Mouse (Mus musculus): ENCODE results near the gene Tnfrsf11a.
"Not testable (repeated sequence)": the region's sequence is repeated elsewhere in the genome, so short reads cannot be mapped to it uniquely, and the experiment has no call there.

The Tnfrsf11a gene

DNA sequence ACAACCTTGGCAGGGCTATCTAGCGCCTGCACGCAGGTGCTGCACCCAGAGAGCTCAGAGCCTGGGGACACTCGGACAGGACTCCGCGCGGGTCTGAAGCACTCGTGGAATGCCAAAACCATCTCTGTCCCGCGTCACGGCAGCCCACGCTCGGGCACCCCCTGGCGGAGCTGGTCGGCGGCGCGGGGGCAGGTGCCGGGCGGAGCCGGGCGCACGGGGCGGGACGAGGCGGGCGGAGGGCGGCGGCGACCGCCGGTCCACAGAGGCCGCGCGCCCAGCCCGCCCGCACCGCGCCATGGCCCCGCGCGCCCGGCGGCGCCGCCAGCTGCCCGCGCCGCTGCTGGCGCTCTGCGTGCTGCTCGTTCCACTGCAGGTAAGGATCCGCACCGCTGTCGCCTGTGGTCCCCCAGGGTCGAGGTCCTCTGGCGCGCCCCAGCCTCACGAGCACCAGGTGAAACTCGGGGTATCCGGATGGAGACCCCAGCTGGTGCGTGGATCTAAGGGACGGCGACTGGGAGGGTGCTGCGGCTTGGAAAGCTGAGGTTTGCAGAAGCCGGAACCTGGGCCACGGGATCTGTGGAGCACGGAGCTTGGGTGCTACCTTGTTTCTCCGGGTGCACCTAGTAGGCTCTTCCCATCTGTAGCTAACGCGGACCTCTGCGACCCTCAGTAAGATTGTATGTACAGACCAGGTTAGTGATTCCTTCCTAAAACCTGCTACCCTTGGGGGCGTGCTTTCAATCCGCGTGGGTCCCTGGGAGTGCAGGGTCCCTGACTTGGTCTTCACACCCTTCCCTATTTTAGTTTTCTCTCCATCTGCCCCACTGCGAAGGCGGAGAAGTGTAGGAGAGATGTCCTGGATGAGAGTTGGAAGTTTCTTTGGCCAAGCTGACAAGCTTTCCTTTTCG, at the start of gene Tnfrsf11a:
TSS of gene Tnfrsf11a (plus strand) at position 262 of the 908 bp plus-strand sequence.
- DNase-seq, result peak; percentile 79

- DNase-seq, result no peak
Measured at GRCm38 (mm10) chr1:105735318-105735717, 45.2 kb upstream of the Tnfrsf11a start.

DNA sequence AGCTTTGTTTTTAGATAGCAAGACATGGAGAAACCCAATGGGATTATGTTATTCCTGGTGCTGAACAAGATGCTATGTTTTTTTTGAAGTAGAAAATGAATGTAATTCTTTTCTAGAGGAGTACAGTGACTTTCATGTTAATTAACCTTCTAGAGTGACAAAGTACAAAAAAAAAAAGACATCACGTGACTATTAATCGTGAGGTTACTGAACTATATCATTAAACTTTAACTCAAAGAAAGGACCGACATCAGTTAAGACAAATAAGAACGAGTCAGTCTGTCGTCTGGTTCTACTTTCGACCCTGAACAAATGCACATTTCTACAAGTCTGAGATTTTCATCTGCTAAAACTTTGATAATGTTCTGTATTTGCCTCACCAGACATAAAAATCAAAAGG, 42.2 kb upstream of the Tnfrsf11a start:
- no peak for DNase-seq

DNA sequence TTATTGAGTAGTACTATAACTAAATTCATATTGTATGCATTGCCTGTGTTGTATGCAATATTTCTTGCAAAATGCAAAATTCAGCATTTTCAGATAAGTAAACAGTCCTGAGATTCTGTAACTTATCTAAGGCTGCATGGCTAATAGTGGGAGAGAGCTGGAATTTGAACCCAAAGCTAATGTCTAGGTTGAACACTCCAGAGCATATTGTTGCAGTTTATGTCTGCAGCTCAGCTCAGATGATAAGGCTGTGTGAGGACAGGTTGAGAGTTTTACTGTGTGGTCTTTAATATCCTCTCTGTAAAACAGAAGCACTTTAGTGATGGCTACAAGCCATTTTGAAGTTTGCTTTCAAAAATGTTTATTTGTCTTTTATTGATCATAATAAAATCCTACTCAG, 41.0 kb upstream of the Tnfrsf11a start:
- DNase-seq, result no peak

DNA sequence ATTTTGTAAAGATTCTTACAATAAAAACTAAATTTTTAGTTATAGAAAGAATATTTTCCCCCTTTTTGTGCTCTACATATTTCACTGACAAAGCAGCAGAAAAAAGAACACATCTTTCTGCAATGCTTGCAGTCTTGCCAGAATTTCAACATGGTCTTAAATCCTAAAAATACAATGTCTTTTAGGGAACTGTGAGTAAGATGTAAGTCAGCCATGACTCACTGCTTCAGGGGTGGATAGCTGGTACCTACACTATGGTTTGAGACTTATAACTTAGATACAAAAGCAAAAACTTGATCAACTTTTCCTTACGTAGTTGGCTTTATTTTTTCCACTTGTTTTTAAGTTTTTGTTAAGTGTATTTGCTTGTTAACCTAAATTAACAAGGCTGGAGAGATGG, 38.0 kb upstream of the Tnfrsf11a start:
- DNase-seq, result no peak

- DNase-seq, result no peak
Measured at GRCm38 (mm10) chr1:105746444-105746843, 34.1 kb upstream of the Tnfrsf11a start.

GRCm38 (mm10) chr1:105746858-105747596, 33.5 kb upstream of the Tnfrsf11a start:
- DNase-seq, result no peak

- DNase-seq, result no peak
Measured at GRCm38 (mm10) chr1:105748091-105748799, 32.3 kb upstream of the Tnfrsf11a start.

GRCm38 (mm10) chr1:105752196-105752595, 28.3 kb upstream of the Tnfrsf11a start:
- DNase-seq, result no peak

- no peak for DNase-seq
Measured at GRCm38 (mm10) chr1:105752944-105753343, 27.6 kb upstream of the Tnfrsf11a start.

DNA sequence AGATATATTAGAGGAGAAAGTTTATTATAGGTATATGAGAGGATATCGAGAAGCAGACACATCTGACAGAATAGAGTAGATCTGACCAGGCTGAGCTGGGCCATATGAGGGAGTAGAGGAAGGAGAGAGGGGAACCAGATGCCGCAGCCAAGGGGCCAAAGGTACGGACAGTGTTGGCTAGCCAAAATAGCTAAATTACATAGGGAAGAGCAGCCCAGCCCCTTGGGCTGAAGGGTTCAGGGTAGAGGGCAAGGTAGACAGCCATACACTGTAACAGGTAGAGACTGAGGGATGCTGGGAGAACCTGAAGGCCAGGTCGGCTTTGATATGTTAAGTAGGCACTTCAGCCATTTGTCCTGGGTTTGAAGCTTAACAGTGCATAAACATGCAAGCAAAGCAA, 21.7 kb upstream of the Tnfrsf11a start:
- no peak for DNase-seq

DNA sequence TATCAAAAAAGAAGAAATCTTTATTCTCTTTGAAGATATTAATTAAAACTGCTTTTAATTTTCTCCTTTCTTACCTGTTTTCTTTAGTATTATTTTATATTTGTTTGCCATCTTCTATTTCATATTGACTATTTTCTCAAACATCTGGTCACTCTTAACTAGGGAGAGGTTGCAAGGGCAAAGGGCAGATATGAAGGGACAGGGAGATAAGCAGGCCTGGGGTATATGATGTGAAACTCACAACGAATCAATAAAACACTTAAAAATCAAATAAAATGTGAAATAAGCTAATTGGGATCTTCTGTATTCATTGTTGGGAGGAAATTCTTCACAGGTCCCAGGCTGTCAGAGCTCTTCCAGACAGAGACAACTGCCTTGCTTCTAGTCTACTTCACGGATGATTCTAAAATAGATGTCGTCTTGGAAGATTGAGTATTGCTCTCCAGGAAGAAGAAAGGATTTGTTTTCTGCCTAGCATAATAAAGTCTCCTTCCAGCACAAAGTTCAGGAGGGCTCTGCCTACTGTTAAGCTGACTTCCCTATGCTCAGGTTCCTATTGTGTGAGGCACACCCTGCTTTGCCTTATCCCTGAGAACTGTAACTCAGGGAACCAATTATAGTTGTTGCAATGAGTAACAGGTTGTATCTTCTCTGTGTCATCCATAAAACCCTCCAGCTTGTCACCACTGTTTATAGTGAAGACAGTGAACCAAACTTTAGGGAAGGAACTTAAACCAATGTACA, 20.9 kb upstream of the Tnfrsf11a start:
- no peak for DNase-seq

DNA sequence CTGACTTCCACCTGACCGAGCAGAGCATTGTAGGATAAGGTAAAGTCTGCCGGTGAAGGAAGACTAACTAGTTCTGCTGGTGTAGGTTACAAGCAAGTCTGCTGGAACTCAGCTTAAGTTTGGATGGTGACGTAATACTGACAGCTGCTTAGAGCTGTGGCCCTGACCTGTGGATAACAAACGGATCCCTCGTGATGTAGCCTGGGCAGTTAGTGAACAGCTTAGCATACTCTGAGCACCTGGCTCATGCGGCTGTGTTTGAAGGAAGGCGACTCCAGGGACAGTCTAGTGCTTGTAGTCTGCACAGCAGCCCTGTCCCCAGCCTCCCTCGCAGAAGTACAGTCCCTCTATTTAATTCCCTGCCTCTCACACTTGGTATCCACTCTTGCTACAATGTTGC, 14.9 kb upstream of the Tnfrsf11a start:
- DNase-seq, result no peak

- DNase-seq, result not testable (repeated sequence)
Measured at GRCm38 (mm10) chr1:105766099-105766498, 14.4 kb upstream of the Tnfrsf11a start.

GRCm38 (mm10) chr1:105768397-105768796, 12.1 kb upstream of the Tnfrsf11a start:
- no peak for DNase-seq

DNA sequence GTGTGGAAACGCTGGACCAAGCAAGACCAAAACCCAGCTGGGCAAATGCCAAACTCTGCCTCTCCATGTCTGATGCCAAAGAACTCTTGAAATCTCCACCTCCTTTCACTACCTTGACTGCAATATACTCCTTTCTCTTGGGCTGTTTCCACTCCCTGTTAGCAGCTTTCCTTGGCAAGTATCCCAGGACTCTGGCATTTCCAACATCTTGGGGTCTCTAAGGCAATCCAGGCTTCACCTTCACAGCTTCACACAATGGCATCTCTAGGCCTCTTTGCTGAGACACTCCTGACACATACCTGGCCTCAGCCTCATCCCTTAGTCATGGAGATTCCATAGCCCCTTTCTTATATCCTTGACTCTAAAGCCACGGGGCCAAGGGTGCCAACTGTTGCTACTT, 9.8 kb upstream of the Tnfrsf11a start:
- no peak for DNase-seq

- DNase-seq, result no peak
Measured at GRCm38 (mm10) chr1:105776426-105776825, 4.1 kb upstream of the Tnfrsf11a start.

DNA sequence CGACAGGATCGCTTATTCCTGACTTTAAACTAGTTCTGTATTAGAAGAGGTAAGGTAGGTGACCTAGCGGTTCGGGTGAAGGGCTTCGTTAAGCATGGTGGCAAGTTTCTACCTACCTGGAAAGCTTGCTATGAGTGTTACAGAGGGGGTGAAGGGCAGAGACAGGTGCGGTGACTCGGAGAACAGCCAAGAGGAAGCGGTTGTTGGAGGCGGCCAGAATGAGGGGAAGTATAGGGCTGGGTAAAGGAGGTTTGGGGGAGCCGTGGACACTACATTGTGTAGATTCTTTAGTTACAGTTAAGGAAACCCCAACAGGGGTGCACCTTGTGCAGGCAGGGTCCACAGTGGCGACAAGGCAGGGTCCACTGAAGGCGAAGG, 450 bp upstream of the Tnfrsf11a start:
- peak; percentile 9 for DNase-seq

- DNase-seq, result no peak
Measured at GRCm38 (mm10) chr1:105781391-105782146, 1.1 kb downstream of the Tnfrsf11a start.

- DNase-seq, result no peak
Measured at GRCm38 (mm10) chr1:105784257-105785016, 3.9 kb downstream of the Tnfrsf11a start.

DNA sequence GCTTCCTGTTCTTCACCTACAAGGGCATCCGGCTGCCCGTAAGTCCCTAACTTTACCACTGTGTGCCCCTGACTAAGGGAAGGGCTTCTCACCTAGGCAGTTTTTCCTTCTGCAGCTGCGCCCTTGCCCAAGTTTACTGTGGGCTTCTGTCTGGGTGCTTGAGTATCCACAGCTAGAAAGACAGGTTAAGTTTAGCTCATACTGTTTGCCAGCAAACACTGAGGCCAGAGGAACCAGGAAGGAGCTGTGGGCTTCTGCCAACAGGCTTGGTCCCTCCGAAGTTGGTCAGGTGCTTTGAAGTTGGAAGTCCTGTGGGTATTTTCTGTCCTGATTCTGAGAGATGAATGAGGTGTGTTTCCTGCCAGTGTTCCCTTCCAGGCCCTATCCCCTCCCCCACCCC, 4.6 kb downstream of the Tnfrsf11a start:
- DNase-seq, result no peak
